Mouse (Mus musculus) stomach, postnatal 0 days (tissue): Measurements from ENCODE around the gene Fars2. TPM values are rescaled to one million over a fixed set of nuclear protein-coding genes. Genes with fewer than 3 reads are reported as not detected.

Experiments
- ATAC-seq: fragments of 200-750 bp; cut with Nextera tagmentation; 2 replicates; pipeline ENCODE4 v1.8.0; 2017; ENCODE audit not compliant: low FRiP score, low TSS enrichment
- DNase-seq: peaks from one replicate; pipeline ENCODE4 v3.0.0-alpha.2; 2016; ENCODE audit warnings: low spot score
- H3K27ac ChIP-seq: fragments of 300-500 bp; sonication (generic); replicated peaks from 2 replicates; pipeline ENCODE4 v1.5.1; 2014; ENCODE audit warnings: mild to moderate bottlenecking, control low read depth
- H3K27me3 ChIP-seq: fragments of 300-500 bp; sonication (generic); 2 replicates; pipeline ENCODE4 v1.6.1; 2014; ENCODE audit warnings: low read length; ENCODE audit not compliant: control insufficient read depth, insufficient read depth
- H3K36me3 ChIP-seq: fragments of 300-500 bp; sonication (generic); 2 replicates; pipeline ENCODE4 v1.6.1; 2014; ENCODE audit warnings: low read length, mixed read lengths; ENCODE audit not compliant: control insufficient read depth, insufficient read depth
- H3K4me1 ChIP-seq: fragments of 300-500 bp; sonication (generic); replicated peaks from 2 replicates; pipeline ENCODE4 v1.6.1; 2014; ENCODE audit warnings: antibody characterized with exemption; ENCODE audit not compliant: control insufficient read depth, insufficient read depth
- H3K4me2 ChIP-seq: fragments of 300-500 bp; sonication (generic); replicated peaks from 2 replicates; pipeline ENCODE4 v1.6.1; 2014; ENCODE audit warnings: low read depth, mild to moderate bottlenecking, control low read depth, moderate library complexity
- H3K4me3 ChIP-seq: fragments of 300-500 bp; sonication (generic); 2 replicates; pipeline ENCODE4 v1.5.1; 2014; ENCODE audit warnings: low read depth, low read length, control low read depth
- H3K9ac ChIP-seq: fragments of 300-500 bp; sonication (generic); 2 replicates; pipeline ENCODE4 v1.6.1; 2014; ENCODE audit warnings: mild to moderate bottlenecking, low read length, control low read depth, mixed read lengths
- H3K9me3 ChIP-seq: fragments of 300-500 bp; sonication (generic); 2 replicates; pipeline ENCODE4 v1.6.1; 2016; ENCODE audit warnings: low read length; ENCODE audit not compliant: control insufficient read depth
- CTCF ChIP-seq: IDR thresholded peaks from 2 replicates; pipeline ENCODE4 v1.5.1; 2016; ENCODE audit warnings: antibody characterized with exemption, low read depth, mild to moderate bottlenecking, moderate library complexity
- EP300 ChIP-seq: optimal IDR thresholded peaks from 2 replicates; pipeline ENCODE3; 2016; ENCODE audit warnings: antibody characterized with exemption
- WGBS: fragments of 180-500 bp; shearing (Covaris S2); extraction: QIAGEN DNeasy Blood & Tissue Kit; methylation state at CpG from one replicate; pipeline ENCODE4 v1.1.7; 2014; 5-methylcytosine and 5-hydroxymethylcytosine counted together
- polyA plus RNA-seq: library from polyadenylated mRNA; unstranded; fragments of >200 nt; fragmentation: Nextera tagmentation; extraction: Ambion mirVana; gene quantifications from 2 replicates; pipeline ENCODE4 v1.2.1, GENCODE M21; 2015

The Fars2 gene
- 31.7 and 35.8 TPM in 2 replicates for polyA plus RNA-seq

DNA sequence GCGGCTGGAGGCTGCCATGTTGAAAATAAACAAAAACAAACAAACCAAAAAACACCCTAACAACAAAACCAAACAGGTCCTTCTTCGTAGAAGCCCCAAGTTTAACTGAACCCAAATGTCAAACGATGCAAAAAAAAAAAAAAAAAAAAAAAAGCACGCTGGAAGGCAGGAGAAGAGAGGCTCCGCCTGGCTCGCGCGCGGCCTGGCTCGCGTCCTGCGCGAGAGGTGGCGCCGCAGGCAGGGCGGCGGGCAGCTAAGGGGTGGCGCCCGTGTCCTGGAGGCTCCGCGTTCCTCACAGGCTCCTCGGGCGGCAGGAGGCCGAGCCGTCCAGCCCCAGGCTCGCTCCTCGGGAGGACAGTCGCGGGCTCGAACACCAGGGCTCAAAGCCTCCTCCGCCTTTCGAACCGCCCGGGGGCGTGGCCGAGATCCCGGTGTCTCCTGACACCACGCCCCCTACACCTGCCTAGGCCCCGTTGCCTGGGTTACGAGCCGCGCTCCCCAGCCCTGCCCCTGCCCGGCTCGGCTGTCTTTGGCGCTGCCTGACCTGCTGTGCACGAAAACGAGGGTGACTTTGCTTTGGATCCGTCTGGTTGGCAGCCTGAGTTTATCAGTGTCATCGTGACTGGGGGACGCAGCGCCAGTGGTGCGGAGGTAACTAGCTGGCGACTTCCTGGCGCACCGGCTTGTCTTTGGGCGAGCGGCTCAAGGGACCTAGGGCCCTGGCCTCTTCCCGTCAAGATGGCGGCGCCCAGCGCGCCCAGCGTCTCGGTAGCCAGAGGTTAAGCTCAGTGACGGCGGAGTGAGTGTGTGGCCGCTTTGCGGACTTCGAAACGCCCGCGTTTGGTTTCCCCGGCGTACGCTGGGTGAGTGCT, at the start of gene Fars2, which contains the start of gene Lyrm4:
Gene Fars2 (plus strand): TSS at position 270 of the 872 bp plus-strand sequence.
Gene Lyrm4 (minus strand): TSS at position 384 of the 872 bp plus-strand sequence.
- no peaks in the 10 kb centered on the region for H3K9me3 ChIP-seq
- H3K27me3 ChIP-seq: no peaks in the 10 kb centered on the region
- no peaks in the 10 kb centered on the region for H3K36me3 ChIP-seq
- TF ChIP-seq CTCF: peak; percentile 38; the same call in 1 of the 2 replicates
- TF ChIP-seq EP300: peak; percentile 51
- peak within 1 kb of the TSS; percentile 60 for H3K4me3 ChIP-seq
- ATAC-seq (peak; percentile 99), DNase-seq (peak; percentile 98)
- H3K4me1 ChIP-seq: 0 out of 2 replicates have a peak, but pooled peaks cover 2% of the 10 kb centered on the region
- WGBS: 0% methylated on average over 73 of the region's 75 CpGs
- H3K27ac ChIP-seq: peak within 1 kb of the TSS; percentile 95
- peak within 1 kb of the TSS; percentile 85 for H3K4me2 ChIP-seq
- peak within 1 kb of the TSS; percentile 68 for H3K9ac ChIP-seq

- Histone ChIP-seq H3K9ac (no peak overlapping the region), H3K27ac (no peak overlapping the region), H3K27me3 (no peaks in the 10 kb centered on the region), H3K4me3 (no peak overlapping the region), H3K36me3 (no peaks in the 10 kb centered on the region), H3K9me3 (no peaks in the 10 kb centered on the region), H3K4me1 (no peaks in the 10 kb centered on the region), H3K4me2 (no peak overlapping the region)
- DNase-seq: no peak
- whole genome bisulfite sequencing: 75% methylated on average over 3 of the region's 3 CpGs
- TF ChIP-seq CTCF (no peak), EP300 (no peak)
- no peak for ATAC-seq
Measured at GRCm38 (mm10) chr13:36074484-36074883, 42.7 kb upstream of the Fars2 start.

- no peaks in the 10 kb centered on the region for H3K9me3 ChIP-seq
Measured at GRCm38 (mm10) chr13:36081591-36081990, 35.6 kb upstream of the Fars2 start.

GRCm38 (mm10) chr13:36084701-36085100, 32.5 kb upstream of the Fars2 start:
- Histone ChIP-seq H3K27ac (no peak overlapping the region), H3K36me3 (no peaks in the 10 kb centered on the region), H3K9ac (no peak overlapping the region), H3K4me3 (no peak overlapping the region), H3K9me3 (no peaks in the 10 kb centered on the region), H3K27me3 (no peaks in the 10 kb centered on the region), H3K4me2 (no peak overlapping the region), H3K4me1 (no peaks in the 10 kb centered on the region)
- DNase-seq (no peak), ATAC-seq (no peak)
- 74% methylated on average over 3 of the region's 3 CpGs for WGBS
- TF ChIP-seq EP300 (no peak), CTCF (no peak)

More at GRCm38 (mm10) chr13:36081591-36081990, 35.6 kb upstream of the Fars2 start:
- H3K4me2 ChIP-seq: no peak overlapping the region
- H3K27ac ChIP-seq: no peak overlapping the region
- H3K36me3 ChIP-seq: no peaks in the 10 kb centered on the region
- TF ChIP-seq CTCF (no peak), EP300 (no peak)
- no peaks in the 10 kb centered on the region for H3K27me3 ChIP-seq
- ATAC-seq: no peak
- H3K9ac ChIP-seq: no peak overlapping the region
- H3K4me3 ChIP-seq: no peak overlapping the region
- no peak for DNase-seq
- 86% methylated on average over 3 of the region's 3 CpGs for WGBS
- H3K4me1 ChIP-seq: no peaks in the 10 kb centered on the region

DNA sequence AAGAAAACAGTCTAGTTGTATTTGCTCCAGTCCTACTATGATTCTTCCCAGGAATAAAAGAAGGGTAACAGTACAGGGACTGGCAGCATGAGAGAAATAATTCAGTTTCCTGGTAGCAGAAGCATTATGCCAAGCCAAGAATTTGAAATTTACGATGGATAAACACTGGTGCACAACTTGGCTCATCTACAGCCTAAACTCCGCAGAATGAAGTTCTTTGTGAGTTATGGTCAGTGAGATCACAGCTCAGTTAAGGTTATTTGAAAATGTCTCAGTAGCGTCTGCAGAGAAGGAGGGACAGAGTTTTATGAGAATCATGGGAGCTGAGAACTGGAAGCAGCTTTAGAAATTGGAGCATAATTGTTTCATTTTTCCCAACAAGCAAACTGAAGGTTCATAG, 31.2 kb upstream of the Fars2 start:
- H3K4me1 ChIP-seq: no peaks in the 10 kb centered on the region
- 51% methylated on average over 3 of the region's 3 CpGs for WGBS
- no peak for ATAC-seq

More for the DNA sequence above, 31.2 kb upstream of the Fars2 start:
- no peaks in the 10 kb centered on the region for H3K9me3 ChIP-seq
- no peaks in the 10 kb centered on the region; the same call in 1 of the 2 replicates for H3K36me3 ChIP-seq
- no peak overlapping the region for H3K27ac ChIP-seq
- H3K27me3 ChIP-seq: no peaks in the 10 kb centered on the region
- TF ChIP-seq CTCF (no peak), EP300 (no peak)
- H3K4me3 ChIP-seq: no peak overlapping the region
- no peak overlapping the region for H3K4me2 ChIP-seq
- H3K9ac ChIP-seq: no peak overlapping the region
- no peak for DNase-seq
